Mouse (Mus musculus) fibroblast of lung, adult 2 months (primary cell): ENCODE results near the gene Fbxw8.
A peak's percentile ranks its signal among the peaks of the same experiment; 100 is the strongest.

Experiments
- DNase-seq: peaks from one replicate; pipeline ENCODE4 v3.0.0-alpha.2; 2011; ENCODE audit warnings: low read depth

Fbxw8 gene

DNA sequence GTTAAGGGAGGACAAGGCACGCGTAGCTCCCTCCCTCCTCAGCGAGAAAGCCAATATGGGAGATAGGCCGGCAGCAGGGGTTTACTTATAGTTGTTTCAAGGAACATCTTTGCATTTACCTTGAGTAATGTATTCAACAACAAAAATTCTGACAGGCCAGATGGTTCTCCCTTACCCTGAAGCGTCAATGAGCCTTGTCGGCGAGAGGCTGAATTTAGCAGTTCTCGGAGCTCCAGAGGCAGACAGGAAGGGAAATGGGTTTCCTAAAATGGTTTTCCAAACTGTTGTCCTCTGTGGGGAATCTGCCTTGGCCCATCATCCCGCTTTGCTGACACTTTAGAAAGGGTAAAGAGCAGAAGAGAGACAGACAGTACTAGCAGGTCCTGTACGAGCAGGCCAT lies 48.6 kb downstream of the Fbxw8 start:
- no peak for DNase-seq

- no peak for DNase-seq
Measured at GRCm38 (mm10) chr5:118105536-118105935, 49.7 kb downstream of the Fbxw8 start.

- DNase-seq: no peak
Measured at GRCm38 (mm10) chr5:118099870-118100478, 55.3 kb downstream of the Fbxw8 start.

DNA sequence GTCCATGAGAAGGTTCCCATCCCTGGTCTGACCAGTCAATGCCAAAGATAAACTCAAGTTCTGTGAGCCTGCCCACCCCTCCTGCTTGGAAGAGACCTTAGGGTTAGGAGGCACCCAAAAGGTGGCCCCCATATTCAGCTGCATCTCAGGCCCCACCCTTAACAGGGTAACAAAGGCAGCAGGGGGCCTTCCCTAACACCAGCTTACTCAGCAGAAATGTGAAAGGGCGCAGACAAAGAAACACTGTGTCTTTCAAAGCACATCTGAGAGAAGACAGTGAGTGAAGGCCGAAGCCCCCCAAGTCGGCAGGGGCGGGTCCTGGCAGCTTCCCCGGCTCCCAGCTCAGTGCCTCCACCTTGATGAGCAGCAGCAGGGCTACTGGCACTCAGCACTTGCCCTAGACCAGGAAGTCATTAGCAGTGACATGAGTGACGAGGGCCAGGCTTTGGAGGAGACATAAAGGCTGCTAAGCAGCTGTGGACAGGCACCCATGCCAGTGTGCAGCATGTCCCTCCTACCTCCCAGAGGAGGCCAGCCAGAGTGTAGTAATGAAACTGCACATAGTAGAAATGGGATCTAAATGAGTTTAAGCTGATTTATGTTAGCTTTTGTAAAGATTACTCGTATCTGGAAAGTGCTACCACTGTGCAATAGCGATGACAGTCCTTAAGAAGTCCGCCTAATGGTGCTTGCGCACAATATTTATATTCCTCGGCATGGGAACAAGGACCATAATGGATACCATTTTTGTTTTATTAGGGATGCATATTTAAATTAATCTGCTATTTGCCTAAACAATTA lies 56.0 kb downstream of the Fbxw8 start:
- DNase-seq: no peak

GRCm38 (mm10) chr5:118096317-118096716 lies 58.9 kb downstream of the Fbxw8 start:
- no peak for DNase-seq

GRCm38 (mm10) chr5:118095849-118096248 lies 59.4 kb downstream of the Fbxw8 start:
- DNase-seq: no peak

DNA sequence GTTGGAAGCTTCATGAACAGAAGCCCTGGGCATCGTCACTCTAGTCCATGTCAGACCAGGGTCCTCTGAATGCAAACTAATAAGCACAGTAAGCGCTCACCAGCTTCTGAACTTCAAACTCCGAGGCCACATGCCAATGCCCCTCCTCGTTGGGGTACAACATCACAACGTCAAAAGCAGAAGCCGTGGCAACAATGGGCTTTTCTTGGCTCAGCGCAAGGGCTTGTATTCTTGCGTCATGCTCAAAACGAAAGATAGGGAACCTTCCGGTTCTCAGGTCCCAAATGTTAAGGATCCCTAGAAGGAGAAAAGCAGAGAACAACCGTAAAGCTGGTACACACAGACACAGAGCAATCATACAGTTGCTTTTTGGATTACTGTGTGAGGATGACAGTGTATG lies 59.8 kb downstream of the Fbxw8 start:
- no peak for DNase-seq

- DNase-seq: no peak
Measured at GRCm38 (mm10) chr5:118093321-118094035, 61.8 kb downstream of the Fbxw8 start.

GRCm38 (mm10) chr5:118090837-118091236 lies 64.4 kb downstream of the Fbxw8 start:
- no peak for DNase-seq

DNA sequence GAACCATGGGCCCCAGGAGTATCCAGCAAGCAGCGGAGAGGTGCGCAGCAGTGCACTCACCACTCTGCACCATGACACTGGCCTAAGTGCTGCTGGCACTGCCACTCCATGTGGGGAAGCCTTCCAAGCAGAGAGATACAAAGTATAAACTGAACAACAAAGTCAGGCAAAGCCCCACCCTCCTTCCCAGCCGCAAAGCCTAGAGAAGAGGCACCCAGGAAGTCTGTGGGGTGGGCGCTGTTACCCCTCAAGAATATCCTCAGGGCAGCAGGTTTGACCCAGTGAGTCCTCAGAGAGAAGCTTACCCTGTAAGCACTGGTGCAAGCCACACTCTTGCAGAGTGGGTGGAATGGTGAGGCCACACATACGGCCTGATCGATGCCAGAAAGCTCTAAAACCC lies 65.2 kb downstream of the Fbxw8 start:
- DNase-seq: no peak

DNA sequence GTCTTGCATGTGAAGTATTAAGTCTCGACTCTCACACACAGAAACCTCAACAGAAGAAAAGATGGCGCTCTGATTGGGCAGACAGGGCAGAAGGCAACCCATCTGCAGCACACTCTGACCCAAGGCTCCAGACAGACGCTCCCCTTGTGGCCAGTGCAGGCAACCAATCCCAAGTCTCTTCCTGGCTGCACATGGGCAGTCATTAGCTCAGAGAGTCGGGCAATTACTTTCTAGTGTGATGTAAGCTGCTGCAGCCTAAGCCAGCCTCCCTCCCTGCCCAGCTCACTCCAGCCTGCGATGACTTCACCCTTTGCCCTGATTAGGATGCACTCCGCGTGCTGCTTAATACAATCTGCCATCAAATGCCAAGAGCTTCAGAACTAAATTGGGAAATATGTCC lies 66.2 kb downstream of the Fbxw8 start:
- DNase-seq: peak; percentile 58

DNA sequence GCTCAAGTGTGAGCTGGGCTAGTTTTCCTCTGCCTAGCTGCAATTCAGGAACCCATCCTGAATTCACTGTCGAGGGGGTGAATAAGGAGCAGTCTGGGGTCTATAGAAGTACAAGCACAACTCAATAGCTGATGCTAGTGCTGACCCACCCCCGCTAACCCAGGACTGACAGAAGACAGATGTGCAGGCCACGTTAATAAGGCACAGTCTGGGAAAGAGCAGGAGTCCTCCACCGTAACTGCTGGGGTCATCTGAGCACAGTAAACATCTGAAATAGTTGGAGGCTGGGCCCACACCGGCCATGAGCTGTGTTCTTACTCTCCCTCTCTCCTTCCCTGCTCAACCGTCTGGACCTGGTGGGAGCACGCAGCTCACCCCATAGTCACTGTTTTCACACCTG lies 68.3 kb downstream of the Fbxw8 start:
- DNase-seq: no peak

GRCm38 (mm10) chr5:118085313-118085712 lies 70.0 kb downstream of the Fbxw8 start:
- DNase-seq: no peak

GRCm38 (mm10) chr5:118084171-118084727 lies 71.0 kb downstream of the Fbxw8 start:
- DNase-seq: no peak

DNA sequence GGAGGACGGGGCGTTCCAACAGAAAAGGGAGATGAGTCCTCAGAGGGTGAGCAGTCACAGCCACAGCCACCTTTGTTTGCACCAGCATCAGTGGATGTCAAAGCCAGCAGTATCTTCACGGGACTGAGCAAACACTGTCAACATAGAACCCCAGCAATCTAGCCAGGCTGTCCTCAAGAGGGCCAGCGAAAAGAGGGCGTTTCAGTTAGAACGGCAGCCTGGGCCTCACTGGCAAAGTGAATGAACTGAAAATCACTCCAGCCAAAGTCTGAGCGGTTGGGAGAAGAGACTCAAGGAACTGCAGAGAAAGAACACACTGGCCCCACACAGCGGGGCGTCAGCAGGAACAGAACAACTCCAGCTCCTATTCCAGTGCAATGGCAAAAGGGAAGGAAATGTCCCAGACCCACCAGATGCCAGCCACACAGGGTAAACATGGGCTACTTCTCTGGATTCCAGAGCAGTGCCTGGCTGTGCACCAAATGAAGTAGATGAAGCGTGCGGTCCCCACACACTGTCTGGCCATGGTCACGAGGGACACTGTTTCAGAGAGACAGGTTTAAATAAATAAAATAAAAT lies 72.1 kb downstream of the Fbxw8 start:
- no peak for DNase-seq

- DNase-seq: no peak
Measured at GRCm38 (mm10) chr5:118081996-118082395, 73.3 kb downstream of the Fbxw8 start.

- DNase-seq: no peak
Measured at GRCm38 (mm10) chr5:118081374-118081949, 73.8 kb downstream of the Fbxw8 start.

DNA sequence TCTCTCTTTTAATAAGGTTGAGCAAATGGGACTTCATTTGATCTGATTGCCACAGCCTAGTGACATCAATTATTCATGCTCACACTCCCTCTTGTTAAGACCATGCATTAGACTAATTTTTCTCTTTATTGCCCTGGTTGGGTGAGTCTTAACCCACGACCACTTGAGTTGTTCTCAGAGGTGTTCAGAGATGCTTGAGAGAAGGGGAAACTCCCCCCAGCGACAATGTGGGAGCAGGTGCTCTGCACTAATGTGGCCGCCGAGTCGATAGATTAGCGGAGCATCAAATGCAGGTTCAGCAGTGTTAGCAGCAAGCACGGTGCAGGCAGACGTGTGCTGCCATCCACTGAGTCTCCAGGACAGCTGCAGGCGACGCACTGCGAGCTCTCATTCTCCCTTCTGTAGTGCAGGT lies 75.4 kb downstream of the Fbxw8 start:
- no peak for DNase-seq

DNA sequence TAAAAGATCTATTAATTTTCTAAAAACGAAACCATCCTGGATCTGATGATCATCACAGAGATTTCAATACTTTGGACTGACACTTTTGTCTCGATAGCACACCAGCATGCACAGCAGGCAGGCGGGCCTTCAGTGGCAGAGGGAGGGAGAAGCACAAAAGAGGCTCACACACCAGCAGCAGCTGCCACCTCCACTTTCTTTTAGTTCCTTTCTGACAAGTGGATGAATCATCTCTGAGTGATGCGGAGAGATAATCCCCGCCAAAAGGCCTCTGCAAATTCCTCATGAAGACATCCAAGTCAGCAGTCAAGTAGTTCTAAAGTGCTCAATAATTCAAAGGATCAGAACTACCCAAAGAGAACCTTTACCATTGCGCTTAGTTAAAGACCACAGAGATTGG lies 75.9 kb downstream of the Fbxw8 start:
- DNase-seq: no peak

GRCm38 (mm10) chr5:118078550-118078949 lies 76.7 kb downstream of the Fbxw8 start:
- no peak for DNase-seq

DNA sequence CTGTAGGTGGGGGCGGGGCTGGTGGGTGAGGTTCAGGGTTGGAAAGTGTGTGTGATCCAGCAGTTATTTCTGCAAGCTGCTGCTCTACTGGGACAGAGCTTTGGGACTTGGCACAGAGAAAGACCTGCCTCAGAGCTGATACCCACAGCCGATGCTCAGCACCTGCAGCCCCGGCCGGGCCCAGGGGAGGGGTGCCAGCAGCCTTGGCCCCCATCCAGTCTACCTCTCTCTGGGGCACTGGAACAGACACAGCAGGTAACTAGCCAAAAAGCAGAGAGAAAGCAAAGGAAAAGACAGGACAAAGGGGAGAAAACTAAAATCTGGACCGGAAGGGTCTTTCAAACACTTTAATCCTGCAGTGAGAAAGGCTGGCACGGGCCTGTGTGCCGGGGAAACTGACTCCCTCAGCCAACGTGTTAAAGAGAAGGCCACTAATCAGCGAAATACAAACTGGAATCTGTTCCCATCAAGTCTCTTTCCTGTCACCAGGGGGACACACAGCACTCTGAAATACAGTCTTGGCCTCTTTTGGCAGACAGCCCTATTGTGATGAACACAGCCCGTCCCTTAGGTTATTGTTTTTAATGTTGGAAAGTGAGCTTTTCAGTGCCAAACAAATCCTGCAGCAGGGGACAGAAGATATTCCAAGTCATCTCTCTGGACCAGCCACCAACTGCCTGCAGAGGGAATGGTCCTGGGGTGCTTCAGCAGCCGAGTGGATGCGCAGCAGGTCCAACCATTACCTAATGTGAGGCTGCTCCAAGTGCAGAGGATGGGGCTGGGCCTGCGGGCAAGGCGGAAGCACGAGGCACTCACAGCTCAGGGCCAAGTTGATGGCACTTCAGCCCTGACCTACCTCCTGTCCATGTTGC lies 78.3 kb downstream of the Fbxw8 start:
- DNase-seq: no peak
